Mouse (Mus musculus) heart, postnatal 36 days (tissue): ENCODE measurements at regions not wholly inside any gene's neighbourhood (a gene's known extent, or its start where the extent isn't known, plus 50 kb on each side); places are given as distances from the start of the nearest gene placed in this dataset.
A peak's percentile ranks its signal among the peaks of the same experiment; 100 is the strongest.

Experiments
- DNase-seq, 2 experiments: peaks; one replicate each; pipeline ENCODE4 v3.0.0; 2021 to 2022
- intact Hi-C: fragments of 180-260 bp; cut with DNase I; formaldehyde crosslinking; loops from one replicate; pipeline ENCODE4 v1.15.1; 2025
- microRNA-seq, 2 experiments: library from miRNA; unstranded; fragments of <30 nt; microRNA quantifications; one replicate each; pipeline ENCODE4 v1.2.0; 2021; ENCODE audit warnings: borderline number of aligned reads in 2 of 2

- intact Hi-C loops = no loop called here
- DNase-seq = no peak
These were observed 385.0 kb upstream of the Adam34 start for GRCm38 (mm10) chr8:44094818-44095217.

- intact Hi-C loops = no loop called here
- no peak for DNase-seq
These were observed 383.6 kb upstream of the Adam34 start for GRCm38 (mm10) chr8:44093491-44093890.

GRCm38 (mm10) chr8:44082057-44082456 lies 372.2 kb upstream of the Adam34 start:
- intact Hi-C loops = no loop called here

GRCm38 (mm10) chr8:44058846-44059245 lies 349.0 kb upstream of the Adam34 start:
- intact Hi-C loops = no loop called here

More at GRCm38 (mm10) chr8:44082057-44082456, 372.2 kb upstream of the Adam34 start:
- DNase-seq = no peak

GRCm38 (mm10) chr8:44042572-44043355 lies 332.9 kb upstream of the Adam34 start:
- DNase-seq = no peak
- intact Hi-C loops = no loop called here

More at GRCm38 (mm10) chr8:44058846-44059245, 349.0 kb upstream of the Adam34 start:
- no peak for DNase-seq

GRCm38 (mm10) chr8:44034211-44034610 lies 324.4 kb upstream of the Adam34 start:
- no peak for DNase-seq
- intact Hi-C loops = no loop called here

- DNase-seq = no peak
- intact Hi-C loops = no loop called here
These were observed 321.5 kb upstream of the Adam34 start for GRCm38 (mm10) chr8:44031376-44031775.

GRCm38 (mm10) chr8:44030972-44031371 lies 321.1 kb upstream of the Adam34 start:
- intact Hi-C loops = no loop called here
- no peak for DNase-seq

GRCm38 (mm10) chr8:44027738-44028137 lies 317.9 kb upstream of the Adam34 start:
- no peak for DNase-seq
- intact Hi-C loops = no loop called here

- peak; percentile 2 to 34 for DNase-seq
- intact Hi-C loops = no loop called here
These were observed 316.1 kb upstream of the Adam34 start for GRCm38 (mm10) chr8:44025926-44026325.

- intact Hi-C loops = no loop called here
- no peak for DNase-seq
These were observed 314.2 kb upstream of the Adam34 start for GRCm38 (mm10) chr8:44024028-44024427.

Small RNA genes in the stretch of these regions (microRNA-seq; reads per million reads assigned to microRNA genes)
- gene Gm24591 = 0 reads per million in 2 experiments
